Mouse (Mus musculus): ENCODE results near the gene Fhod1.

- TF ChIP-seq CTCF (IDR thresholded peaks at IDR 0.05; ENCODE audit: insufficient read depth, low read depth, low read length) = no peak
- TF ChIP-seq POLR2A (IDR thresholded peaks at IDR 0.05; ENCODE audit: insufficient read depth, low read depth, low read length) = no peak
These were observed 7.6 kb upstream of the Fhod1 start for GRCm38 (mm10) chr8:105355179-105356024.

Data from olfactory bulb, adult 2 months (tissue).